Mouse (Mus musculus) midbrain, embryonic 10.5 days (tissue): ENCODE measurements around the gene Gm21885. TPM values are rescaled to one million over a fixed set of nuclear protein-coding genes. Genes with fewer than 3 reads are reported as not detected.

Experiments used
- DNase-seq: peaks from one replicate; pipeline ENCODE4 v3.0.0-alpha.2; 2017; ENCODE audit warnings: low spot score
- H3K27ac ChIP-seq: fragments of 300-500 bp; sonication (generic); replicated peaks from 2 replicates; pipeline ENCODE4 v1.5.1; 2016; ENCODE audit warnings: mild to moderate bottlenecking
- H3K27me3 ChIP-seq: fragments of 300-500 bp; sonication (generic); 2 replicates; pipeline ENCODE4 v1.6.1; 2016; ENCODE audit warnings: low read depth, mild to moderate bottlenecking; ENCODE audit not compliant: poor library complexity, severe bottlenecking
- H3K36me3 ChIP-seq: fragments of 300-500 bp; sonication (generic); 2 replicates; pipeline ENCODE4 v1.6.1; 2016; ENCODE audit warnings: mild to moderate bottlenecking, moderate library complexity
- H3K4me1 ChIP-seq: fragments of 300-500 bp; sonication (generic); 2 replicates; pipeline ENCODE4 v1.6.1; 2016
- H3K4me3 ChIP-seq: fragments of 300-500 bp; sonication (generic); 2 replicates; pipeline ENCODE4 v1.5.1; 2016; ENCODE audit warnings: mild to moderate bottlenecking, moderate library complexity
- H3K9me3 ChIP-seq: fragments of 300-500 bp; sonication (generic); replicated peaks from 2 replicates; pipeline ENCODE4 v1.6.1; 2016; ENCODE audit warnings: mild to moderate bottlenecking
- WGBS: fragments of 180-500 bp; shearing (Covaris S2); methylation state at CpG from one replicate; pipeline ENCODE4 v1.1.7; 2016; 5-methylcytosine and 5-hydroxymethylcytosine counted together
- polyA plus RNA-seq: library from polyadenylated mRNA; unstranded; fragments of >200 nt; fragmentation: Nextera tagmentation; extraction: Ambion mirVana; gene quantifications from 2 replicates; pipeline ENCODE4 v1.2.1, GENCODE M21; 2016

Gene Gm21885
- not detected in 2 replicates for polyA plus RNA-seq

GRCm38 (mm10) chr11:94281199-94282181 lies at the start of gene Gm21885:
Gene Gm21885 (plus strand): TSS chr11:94281873.
- Histone ChIP-seq H3K36me3 (peaks cover 34% of the 10 kb centered on the region), H3K4me3 (no peak within 1 kb of the TSS), H3K4me1 (peaks cover 16% of the 10 kb centered on the region), H3K27ac (no peak within 1 kb of the TSS), H3K27me3 (no peaks in the 10 kb centered on the region), H3K9me3 (no peaks in the 10 kb centered on the region)
- 88% methylated on average over 11 of the region's 11 CpGs for WGBS
- DNase-seq, result no peak

GRCm38 (mm10) chr11:94233405-94233804 lies 48.3 kb upstream of the Gm21885 start:
- DNase-seq, result no peak
- Histone ChIP-seq H3K9me3 (no peaks in the 10 kb centered on the region), H3K4me3 (no peak overlapping the region), H3K36me3 (no peaks in the 10 kb centered on the region), H3K4me1 (peaks cover 42% of the 10 kb centered on the region), H3K27me3 (no peaks in the 10 kb centered on the region), H3K27ac (peak overlapping the region; percentile 80)
- 61% methylated on average over 6 of the region's 6 CpGs for WGBS

GRCm38 (mm10) chr11:94234380-94234779 lies 47.3 kb upstream of the Gm21885 start:
- WGBS, result 92% methylated on average over 12 of the region's 12 CpGs
- no peak overlapping the region for H3K4me3 ChIP-seq
- H3K27ac ChIP-seq, result peak overlapping the region; percentile 80; the same call in 1 of the 2 replicates
- no peaks in the 10 kb centered on the region for H3K36me3 ChIP-seq
- peaks cover 35% of the 10 kb centered on the region for H3K4me1 ChIP-seq
- no peaks in the 10 kb centered on the region for H3K27me3 ChIP-seq
- no peak for DNase-seq
- H3K9me3 ChIP-seq, result no peaks in the 10 kb centered on the region

- Histone ChIP-seq H3K4me3 (no peak overlapping the region), H3K27me3 (no peaks in the 10 kb centered on the region), H3K36me3 (no peaks in the 10 kb centered on the region), H3K9me3 (no peaks in the 10 kb centered on the region), H3K27ac (peak overlapping the region; percentile 81), H3K4me1 (peaks cover 40% of the 10 kb centered on the region)
- DNase-seq, result no peak
- 93% methylated on average over 8 of the region's 8 CpGs for WGBS
Measured at GRCm38 (mm10) chr11:94234857-94235256, 46.8 kb upstream of the Gm21885 start.

- Histone ChIP-seq H3K4me3 (no peak overlapping the region), H3K4me1 (peaks cover 45% of the 10 kb centered on the region), H3K27me3 (no peaks in the 10 kb centered on the region), H3K27ac (peak overlapping the region; percentile 81), H3K36me3 (no peaks in the 10 kb centered on the region), H3K9me3 (no peaks in the 10 kb centered on the region)
- WGBS, result 16% methylated on average over 3 of the region's 3 CpGs
- peak; percentile 72 for DNase-seq
Measured at GRCm38 (mm10) chr11:94236074-94236473, 45.6 kb upstream of the Gm21885 start.

- DNase-seq, result no peak
- Histone ChIP-seq H3K4me1 (peaks cover 46% of the 10 kb centered on the region), H3K27ac (no peak overlapping the region), H3K9me3 (no peaks in the 10 kb centered on the region), H3K36me3 (no peaks in the 10 kb centered on the region), H3K4me3 (no peak overlapping the region), H3K27me3 (peaks cover 26% of the 10 kb centered on the region)
- WGBS, result 92% methylated on average over 8 of the region's 8 CpGs
Measured at GRCm38 (mm10) chr11:94238786-94239185, 42.9 kb upstream of the Gm21885 start.

- Histone ChIP-seq H3K4me3 (no peak overlapping the region), H3K36me3 (no peaks in the 10 kb centered on the region), H3K27me3 (peaks cover 35% of the 10 kb centered on the region), H3K4me1 (peaks cover 44% of the 10 kb centered on the region), H3K27ac (peak overlapping the region; percentile 42; the same call in 1 of the 2 replicates), H3K9me3 (no peaks in the 10 kb centered on the region)
- 36% methylated on average over 9 of the region's 9 CpGs for WGBS
- DNase-seq, result no peak
Measured at GRCm38 (mm10) chr11:94239706-94240105, 42.0 kb upstream of the Gm21885 start.

GRCm38 (mm10) chr11:94242760-94243421 lies 38.8 kb upstream of the Gm21885 start:
- peak overlapping the region; percentile 74 for H3K27ac ChIP-seq
- H3K4me1 ChIP-seq, result peaks cover 53% of the 10 kb centered on the region

GRCm38 (mm10) chr11:94243422-94244180 lies 38.1 kb upstream of the Gm21885 start:
- Histone ChIP-seq H3K9me3 (no peaks in the 10 kb centered on the region), H3K4me3 (peak overlapping the region; percentile 48), H3K27me3 (peaks cover 42% of the 10 kb centered on the region), H3K4me1 (peaks cover 53% of the 10 kb centered on the region), H3K27ac (peak overlapping the region; percentile 74; the same call in 1 of the 2 replicates), H3K36me3 (no peaks in the 10 kb centered on the region)
- 35% methylated on average over 15 of the region's 15 CpGs for WGBS
- no peak for DNase-seq

More at GRCm38 (mm10) chr11:94242760-94243421, 38.8 kb upstream of the Gm21885 start:
- Histone ChIP-seq H3K9me3 (no peaks in the 10 kb centered on the region), H3K27me3 (peaks cover 42% of the 10 kb centered on the region), H3K36me3 (no peaks in the 10 kb centered on the region), H3K4me3 (peak overlapping the region; percentile 48)
- peak; percentile 38 for DNase-seq
- WGBS, result 7% methylated on average over 29 of the region's 29 CpGs

- 65% methylated on average over 9 of the region's 9 CpGs for WGBS
- Histone ChIP-seq H3K9me3 (no peaks in the 10 kb centered on the region), H3K27me3 (peaks cover 42% of the 10 kb centered on the region), H3K4me3 (no peak overlapping the region), H3K4me1 (peaks cover 53% of the 10 kb centered on the region), H3K27ac (no peak overlapping the region), H3K36me3 (no peaks in the 10 kb centered on the region)
- DNase-seq, result no peak
Measured at GRCm38 (mm10) chr11:94244385-94244784, 37.3 kb upstream of the Gm21885 start.

- DNase-seq, result peak; percentile 40
- Histone ChIP-seq H3K4me1 (peaks cover 42% of the 10 kb centered on the region), H3K4me3 (no peak within 1 kb of the TSS), H3K9me3 (no peaks in the 10 kb centered on the region), H3K36me3 (no peaks in the 10 kb centered on the region), H3K27me3 (peaks cover 42% of the 10 kb centered on the region), H3K27ac (peak within 1 kb of the TSS; percentile 71)
- 64% methylated on average over 17 of the region's 17 CpGs for WGBS
Measured at GRCm38 (mm10) chr11:94245955-94246788, 35.5 kb upstream of the Gm21885 start, which contains the start of gene Wfikkn2. Gene Wfikkn2 (minus strand): TSS chr11:94246005.
